Mouse (Mus musculus) ES-E14 (cell line): ENCODE measurements around the gene Paxx.

Source experiments
- CHD2 ChIP-seq: IDR thresholded peaks from 2 replicates; pipeline ENCODE4 v1.6.1; 2014; ENCODE audit warnings: mild to moderate bottlenecking, low read depth, low read length, inconsistent platforms
- MAFK ChIP-seq: IDR thresholded peaks from 2 replicates; pipeline ENCODE4 v1.6.1; 2014; ENCODE audit warnings: mild to moderate bottlenecking, low read depth, low read length, inconsistent platforms; ENCODE audit not compliant: insufficient read depth
- ZC3H11A ChIP-seq: IDR thresholded peaks from 2 replicates; pipeline ENCODE4 v1.6.1; 2012; ENCODE audit warnings: low read depth, mild to moderate bottlenecking, inconsistent platforms, low read length, borderline replicate concordance

DNA sequence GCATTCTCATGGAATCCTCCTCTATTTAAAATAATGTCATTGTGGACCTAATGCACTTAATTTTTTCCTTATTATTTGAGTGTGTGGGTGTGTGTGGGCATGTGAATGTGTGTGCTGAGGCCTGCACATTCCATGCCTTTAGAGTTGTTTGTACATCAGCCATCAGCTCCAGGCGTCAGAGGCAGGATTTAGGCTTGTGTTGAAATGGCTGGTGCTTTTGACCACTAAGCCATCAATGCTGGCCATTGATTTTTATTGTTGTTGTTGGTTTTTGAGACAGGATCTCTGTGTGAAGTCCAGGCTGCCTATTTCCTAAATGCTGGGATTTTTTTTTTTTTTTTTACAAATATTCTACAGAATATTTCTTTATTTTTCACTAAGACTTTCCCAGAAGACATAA, 7.9 kb downstream of the Paxx start:
- TF ChIP-seq ZC3H11A (no peak), MAFK (no peak), CHD2 (no peak)
